Mouse (Mus musculus) forebrain, embryonic 16.5 days (tissue): ENCODE measurements at regions not wholly inside any gene's neighbourhood (a gene's known extent, or its start where the extent isn't known, plus 50 kb on each side); places are given as distances from the start of the nearest gene placed in this dataset.
A peak's percentile ranks its signal among the peaks of the same experiment; 100 is the strongest.

Experiments
- ATAC-seq: fragments of 200-750 bp; cut with Nextera tagmentation; 2 replicates; pipeline ENCODE4 v1.8.0; 2017; ENCODE audit warnings: mild to moderate bottlenecking, moderate library complexity
- H3K27ac ChIP-seq: fragments of 300-500 bp; sonication (generic); 2 replicates; pipeline ENCODE4 v1.5.1; 2014; ENCODE audit warnings: low read length, control low read depth
- H3K27me3 ChIP-seq: fragments of 300-500 bp; sonication (generic); replicated peaks from 2 replicates; pipeline ENCODE4 v1.6.1; 2014; ENCODE audit warnings: low read length; ENCODE audit not compliant: control insufficient read depth, insufficient read depth
- H3K36me3 ChIP-seq: fragments of 300-500 bp; sonication (generic); 2 replicates; pipeline ENCODE4 v1.6.1; 2014; ENCODE audit not compliant: control insufficient read depth, insufficient read depth
- H3K4me1 ChIP-seq: fragments of 300-500 bp; sonication (generic); replicated peaks from 2 replicates; pipeline ENCODE4 v1.6.1; 2014; ENCODE audit warnings: low read length; ENCODE audit not compliant: control insufficient read depth, insufficient read depth
- H3K4me2 ChIP-seq: fragments of 300-500 bp; sonication (generic); 2 replicates; pipeline ENCODE4 v1.6.1; 2014; ENCODE audit warnings: mild to moderate bottlenecking, low read length, control low read depth
- H3K4me3 ChIP-seq: fragments of 300-500 bp; sonication (generic); replicated peaks from 2 replicates; pipeline ENCODE4 v1.5.1; 2014; ENCODE audit warnings: mild to moderate bottlenecking, low read length, control low read depth
- H3K9ac ChIP-seq: fragments of 300-500 bp; sonication (generic); replicated peaks from 2 replicates; pipeline ENCODE4 v1.6.1; 2014; ENCODE audit warnings: low read depth, low read length, control low read depth
- H3K9me3 ChIP-seq: fragments of 300-500 bp; sonication (generic); 2 replicates; pipeline ENCODE4 v1.6.1; 2016; ENCODE audit warnings: low read length; ENCODE audit not compliant: control insufficient read depth
- WGBS: fragments of 180-500 bp; shearing (Covaris S2); extraction: QIAGEN DNeasy Blood & Tissue Kit; methylation state at CpG from one replicate; pipeline ENCODE4 v1.1.7; 2014; 5-methylcytosine and 5-hydroxymethylcytosine counted together

GRCm38 (mm10) chr17:48742769-48743405 is 189.3 kb upstream of the Lrfn2 start:
- H3K27ac ChIP-seq: no peak overlapping the region
- 18% methylated on average over 13 of the region's 13 CpGs for WGBS
- H3K27me3 ChIP-seq: no peaks in the 10 kb centered on the region
- no peak overlapping the region for H3K4me2 ChIP-seq
- H3K9me3 ChIP-seq: no peaks in the 10 kb centered on the region
- H3K36me3 ChIP-seq: no peaks in the 10 kb centered on the region
- no peak overlapping the region for H3K4me3 ChIP-seq
- H3K9ac ChIP-seq: no peak overlapping the region
- 0 out of 2 replicates have a peak, but pooled peaks cover 2% of the 10 kb centered on the region for H3K4me1 ChIP-seq
- ATAC-seq: peak; percentile 28; the same call in 1 of the 2 replicates

- WGBS: 93% methylated on average over 2 of the region's 2 CpGs
- Histone ChIP-seq H3K9me3 (no peaks in the 10 kb centered on the region), H3K4me1 (peaks cover 22% of the 10 kb centered on the region), H3K9ac (no peak overlapping the region), H3K27me3 (no peaks in the 10 kb centered on the region), H3K27ac (no peak overlapping the region), H3K36me3 (no peaks in the 10 kb centered on the region), H3K4me2 (no peak overlapping the region), H3K4me3 (no peak overlapping the region)
- ATAC-seq: no peak
Measured at GRCm38 (mm10) chr17:48770099-48770498, 162.1 kb upstream of the Lrfn2 start.

GRCm38 (mm10) chr17:48771721-48772320 is 160.4 kb upstream of the Lrfn2 start:
- WGBS: 27% methylated on average over 13 of the region's 13 CpGs
- Histone ChIP-seq H3K27ac (peak overlapping the region; percentile 69), H3K9ac (no peak overlapping the region), H3K9me3 (no peaks in the 10 kb centered on the region), H3K27me3 (no peaks in the 10 kb centered on the region), H3K4me1 (peaks cover 33% of the 10 kb centered on the region), H3K4me2 (peak overlapping the region; percentile 25; the same call in 1 of the 2 replicates), H3K4me3 (no peak overlapping the region), H3K36me3 (no peaks in the 10 kb centered on the region)
- ATAC-seq: peak; percentile 70

- no peaks in the 10 kb centered on the region for H3K36me3 ChIP-seq
- no peak overlapping the region; the same call in 1 of the 2 replicates for H3K27ac ChIP-seq
- ATAC-seq: no peak
- no peaks in the 10 kb centered on the region for H3K27me3 ChIP-seq
- H3K9me3 ChIP-seq: no peaks in the 10 kb centered on the region
- no peak overlapping the region for H3K4me3 ChIP-seq
- peaks cover 34% of the 10 kb centered on the region for H3K4me1 ChIP-seq
- H3K9ac ChIP-seq: 0 out of 2 replicates have a peak overlapping the region, but pooled peaks have one; percentile 9
- H3K4me2 ChIP-seq: no peak overlapping the region
- WGBS: 27% methylated on average over 15 of the region's 15 CpGs
Measured at GRCm38 (mm10) chr17:48774172-48774890, 157.8 kb upstream of the Lrfn2 start.

- Histone ChIP-seq H3K36me3 (no peaks in the 10 kb centered on the region), H3K27ac (no peak overlapping the region; the same call in none of the 2 replicates), H3K4me1 (peaks cover 34% of the 10 kb centered on the region), H3K4me2 (no peak overlapping the region), H3K9ac (no peak overlapping the region), H3K4me3 (no peak overlapping the region), H3K9me3 (no peaks in the 10 kb centered on the region), H3K27me3 (no peaks in the 10 kb centered on the region)
- no peak for ATAC-seq
- 85% methylated on average over 5 of the region's 5 CpGs for WGBS
Measured at GRCm38 (mm10) chr17:48775479-48775878, 156.7 kb upstream of the Lrfn2 start.

- 0% methylated on average over 2 of the region's 2 CpGs for WGBS
- Histone ChIP-seq H3K27ac (peak overlapping the region; percentile 76), H3K4me1 (peaks cover 30% of the 10 kb centered on the region), H3K36me3 (no peaks in the 10 kb centered on the region), H3K9ac (peak overlapping the region; percentile 15), H3K4me3 (no peak overlapping the region), H3K9me3 (no peaks in the 10 kb centered on the region), H3K4me2 (no peak overlapping the region), H3K27me3 (no peaks in the 10 kb centered on the region)
- peak; percentile 57 for ATAC-seq
Measured at GRCm38 (mm10) chr17:48776502-48776902, 155.7 kb upstream of the Lrfn2 start.

GRCm38 (mm10) chr17:48780217-48780616 is 152.0 kb upstream of the Lrfn2 start:
- ATAC-seq: no peak
- 79% methylated on average over 7 of the region's 7 CpGs for WGBS
- Histone ChIP-seq H3K4me1 (peaks cover 12% of the 10 kb centered on the region), H3K9me3 (no peaks in the 10 kb centered on the region), H3K27me3 (no peaks in the 10 kb centered on the region), H3K27ac (no peak overlapping the region), H3K36me3 (no peaks in the 10 kb centered on the region), H3K4me2 (no peak overlapping the region), H3K4me3 (no peak overlapping the region), H3K9ac (no peak overlapping the region)

- Histone ChIP-seq H3K9ac (no peak overlapping the region), H3K4me2 (no peak overlapping the region), H3K27ac (no peak overlapping the region), H3K36me3 (no peaks in the 10 kb centered on the region), H3K4me3 (no peak overlapping the region), H3K27me3 (no peaks in the 10 kb centered on the region), H3K9me3 (no peaks in the 10 kb centered on the region), H3K4me1 (peaks cover 2% of the 10 kb centered on the region; the same call in 1 of the 2 replicates)
- peak; percentile 49; the same call in 1 of the 2 replicates for ATAC-seq
- 70% methylated on average over 5 of the region's 5 CpGs for WGBS
Measured at GRCm38 (mm10) chr17:48784417-48784816, 147.8 kb upstream of the Lrfn2 start.

GRCm38 (mm10) chr17:48786501-48786900 is 145.7 kb upstream of the Lrfn2 start:
- no peak overlapping the region for H3K4me3 ChIP-seq
- peaks cover 2% of the 10 kb centered on the region; the same call in 1 of the 2 replicates for H3K4me1 ChIP-seq
- no peak overlapping the region for H3K27ac ChIP-seq
- whole genome bisulfite sequencing: 91% methylated on average over 12 of the region's 12 CpGs
- no peak overlapping the region for H3K9ac ChIP-seq
- H3K36me3 ChIP-seq: no peaks in the 10 kb centered on the region
- no peaks in the 10 kb centered on the region for H3K9me3 ChIP-seq
- no peaks in the 10 kb centered on the region for H3K27me3 ChIP-seq
- H3K4me2 ChIP-seq: no peak overlapping the region
- ATAC-seq: no peak
